Mouse (Mus musculus): ENCODE data around the gene Mbd3.

The Mbd3 gene

DNA sequence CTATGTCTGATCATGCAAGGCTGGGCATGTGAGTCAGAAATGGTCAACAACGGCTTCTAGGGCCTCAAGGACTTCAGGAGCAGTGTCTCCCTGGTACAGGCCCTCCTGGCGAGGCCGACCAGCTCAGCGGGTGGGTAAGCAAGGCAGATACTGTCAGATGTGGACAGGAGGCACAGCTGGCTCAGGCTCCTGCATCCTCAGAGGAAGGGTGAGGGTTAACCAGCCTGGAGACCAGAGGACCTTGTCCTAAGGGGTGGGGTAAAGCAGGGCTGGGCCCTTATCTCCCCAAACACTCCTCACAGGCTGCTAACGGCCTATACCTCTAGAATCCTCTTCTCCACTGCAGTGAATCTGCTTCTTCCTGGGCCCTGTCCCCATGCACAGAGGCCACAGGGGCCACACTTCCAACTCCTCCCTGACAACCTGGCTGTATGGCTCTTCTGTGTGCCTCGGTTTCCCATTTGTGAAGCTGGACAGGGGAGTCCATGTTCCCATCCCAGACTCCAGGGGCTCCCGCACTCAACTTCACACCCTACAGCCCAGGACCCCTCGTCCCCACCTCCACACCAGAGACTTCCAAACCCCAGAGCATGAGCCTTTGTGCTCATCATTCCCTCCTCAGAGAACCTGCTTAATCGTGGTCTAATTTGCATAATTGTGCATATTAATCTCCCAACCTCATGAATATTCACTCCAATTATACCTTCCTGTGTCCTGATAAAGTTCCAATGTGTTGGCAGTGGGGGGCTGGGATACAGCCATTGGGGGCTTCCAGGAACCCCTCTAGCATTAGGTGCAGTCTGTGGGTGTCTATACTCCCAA lies 22.5 kb upstream of the Mbd3 start:
- DNase-seq: no peak

GRCm38 (mm10) chr10:80421208-80421607 lies 21.9 kb upstream of the Mbd3 start:
- no peak for DNase-seq

DNA sequence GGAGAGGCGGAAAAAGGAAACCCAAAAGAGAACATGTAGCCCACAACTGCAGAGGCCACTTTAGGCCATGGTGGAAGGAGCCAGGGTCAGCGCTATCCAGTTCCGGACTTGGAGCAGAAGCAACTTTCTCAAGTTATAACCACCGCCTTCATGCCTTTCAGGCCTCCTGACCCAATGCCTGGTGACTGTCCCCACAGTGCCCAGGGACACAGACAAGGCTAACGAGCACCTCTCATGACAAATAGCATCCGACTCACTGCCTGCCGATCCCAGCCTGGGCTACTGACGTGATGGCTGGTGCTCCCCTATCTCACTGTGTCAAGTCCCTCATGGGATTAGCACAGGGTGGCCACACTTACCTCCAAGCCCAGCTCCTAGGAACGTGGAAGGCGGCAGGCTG lies 21.4 kb upstream of the Mbd3 start:
- no peak for DNase-seq

DNA sequence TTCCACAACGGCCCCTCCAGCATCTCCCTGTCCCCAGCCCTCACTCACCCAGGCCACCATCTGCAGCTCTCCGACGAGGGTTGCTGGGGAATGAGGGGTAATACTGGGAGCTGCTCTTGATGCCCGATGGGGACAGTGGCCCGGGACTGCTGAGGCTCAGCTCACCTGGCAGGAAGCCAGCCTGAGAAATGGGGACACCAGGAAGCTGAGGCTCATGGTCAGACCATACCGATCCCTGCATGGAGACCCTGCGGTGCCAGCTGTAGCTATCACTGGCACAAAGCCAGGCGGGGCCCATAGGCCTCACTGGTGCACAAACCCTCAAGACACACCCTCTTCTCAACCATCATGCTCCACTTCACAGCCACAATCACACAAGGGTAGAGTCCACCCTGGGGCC lies 20.1 kb upstream of the Mbd3 start:
- peak; percentile 62 for DNase-seq

DNA sequence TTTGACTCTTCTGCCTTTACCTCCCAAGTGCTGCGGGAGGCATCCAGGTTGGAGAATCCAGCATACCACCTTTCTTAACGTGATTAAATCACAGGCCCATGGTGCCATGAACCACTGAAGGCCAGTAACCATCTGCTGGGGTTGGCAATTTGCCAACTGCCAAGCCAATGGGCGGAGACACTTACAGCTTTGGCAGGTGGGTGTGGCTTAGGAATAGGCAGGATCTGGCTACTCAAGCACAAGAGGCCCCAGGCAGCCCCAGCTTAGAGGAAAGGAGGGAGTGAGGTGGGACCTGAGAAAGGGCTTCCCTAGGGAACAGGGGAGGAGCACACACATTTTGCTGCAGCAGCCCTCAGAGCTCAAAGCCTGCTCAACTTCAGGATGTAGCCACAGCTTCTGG lies 19.0 kb upstream of the Mbd3 start:
- DNase-seq: peak; percentile 81

GRCm38 (mm10) chr10:80417841-80418240 lies 18.5 kb upstream of the Mbd3 start:
- no peak for DNase-seq

DNA sequence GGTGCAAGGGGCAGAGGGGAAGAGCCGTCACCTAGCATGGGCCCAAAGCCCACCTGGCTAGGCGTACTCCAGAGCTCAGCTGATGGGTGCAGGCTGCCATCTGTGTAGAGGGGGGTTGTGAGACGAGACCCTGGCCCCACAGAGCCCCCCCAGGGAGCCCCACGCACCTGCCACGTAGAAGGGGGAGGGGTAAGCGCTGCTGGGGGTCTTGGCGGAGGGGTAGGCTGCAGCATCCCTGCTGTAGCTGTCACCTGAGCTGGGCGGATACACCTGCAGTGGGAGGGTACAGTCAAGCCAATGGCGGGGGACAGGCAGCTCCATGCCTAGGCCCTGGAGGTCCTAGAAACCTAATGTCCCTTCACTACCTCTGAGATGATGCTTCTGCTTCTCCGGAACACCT lies 18.0 kb upstream of the Mbd3 start:
- no peak for DNase-seq

DNA sequence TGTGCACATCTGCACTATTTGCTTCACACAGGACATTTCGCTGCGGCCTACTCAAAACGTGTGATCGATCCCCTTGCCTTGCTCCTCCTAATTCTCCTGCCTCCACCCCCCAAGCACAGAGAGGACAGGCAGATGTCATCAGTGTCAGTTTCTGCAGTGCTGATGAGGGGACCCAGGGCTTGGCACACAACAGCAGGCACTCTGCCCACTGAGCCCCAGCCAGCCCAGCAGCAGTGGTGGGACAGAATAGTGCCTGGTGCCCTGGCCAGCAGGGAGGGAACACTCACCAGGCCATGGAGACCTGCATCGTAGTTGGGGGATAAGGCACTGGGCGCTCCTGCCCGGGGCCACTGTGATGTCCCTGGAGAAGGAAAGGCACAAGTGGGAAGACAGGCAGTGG lies 16.2 kb upstream of the Mbd3 start:
- no peak for DNase-seq

GRCm38 (mm10) chr10:80412656-80413541 lies 13.5 kb upstream of the Mbd3 start:
- DNase-seq: peak; percentile 84

- DNase-seq: no peak
These were observed 8.6 kb upstream of the Mbd3 start for GRCm38 (mm10) chr10:80407924-80408323.

DNA sequence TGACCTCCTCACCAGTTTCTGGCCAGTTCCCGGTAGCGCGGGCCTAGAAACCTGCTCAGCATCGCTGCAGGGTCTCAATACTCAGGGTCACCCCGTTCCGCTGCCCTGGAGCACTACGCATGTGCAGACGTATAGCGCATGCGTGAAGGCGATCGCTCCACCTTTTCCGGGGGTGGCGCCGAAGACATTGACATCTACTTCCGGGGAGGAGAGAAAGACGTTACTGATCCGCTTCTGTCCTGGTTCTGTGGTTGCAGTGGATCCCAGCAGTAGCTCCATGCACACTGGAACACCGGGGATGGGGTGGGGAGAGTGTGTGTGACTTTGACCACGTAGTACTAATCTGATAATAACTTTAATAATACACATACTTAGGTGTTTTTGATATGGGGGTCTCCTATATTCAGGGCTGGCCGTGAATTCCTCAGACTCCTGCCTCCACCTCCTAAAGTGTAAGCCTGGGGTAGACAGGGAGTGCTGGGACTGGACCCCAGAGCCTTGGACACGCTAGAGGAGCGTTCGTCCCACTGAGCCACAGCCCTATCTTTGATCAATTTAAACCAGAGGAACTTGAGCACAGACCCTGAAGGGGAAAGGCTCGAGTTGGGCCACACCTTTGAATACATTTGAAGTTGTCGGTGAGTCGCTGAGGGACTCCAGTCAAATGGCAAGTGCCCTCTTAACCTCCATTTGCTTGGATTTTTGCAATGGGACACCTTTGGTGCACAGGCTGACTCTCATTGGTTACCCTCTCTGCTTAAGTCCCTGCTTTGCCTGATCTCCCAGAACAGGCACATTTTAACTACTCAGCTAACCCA lies 7.5 kb upstream of the Mbd3 start, which contains the start of gene Uqcr11:
Uqcr11 (minus strand) TSS at position 147 of the 818 bp plus-strand sequence.
- peak; percentile 90 for DNase-seq

- DNase-seq: no peak
These were observed 6.3 kb upstream of the Mbd3 start for GRCm38 (mm10) chr10:80405481-80406173.

GRCm38 (mm10) chr10:80403044-80403692 lies 3.8 kb upstream of the Mbd3 start:
- DNase-seq: no peak

- DNase-seq: no peak
These were observed 1.4 kb upstream of the Mbd3 start for GRCm38 (mm10) chr10:80400704-80401161.

DNA sequence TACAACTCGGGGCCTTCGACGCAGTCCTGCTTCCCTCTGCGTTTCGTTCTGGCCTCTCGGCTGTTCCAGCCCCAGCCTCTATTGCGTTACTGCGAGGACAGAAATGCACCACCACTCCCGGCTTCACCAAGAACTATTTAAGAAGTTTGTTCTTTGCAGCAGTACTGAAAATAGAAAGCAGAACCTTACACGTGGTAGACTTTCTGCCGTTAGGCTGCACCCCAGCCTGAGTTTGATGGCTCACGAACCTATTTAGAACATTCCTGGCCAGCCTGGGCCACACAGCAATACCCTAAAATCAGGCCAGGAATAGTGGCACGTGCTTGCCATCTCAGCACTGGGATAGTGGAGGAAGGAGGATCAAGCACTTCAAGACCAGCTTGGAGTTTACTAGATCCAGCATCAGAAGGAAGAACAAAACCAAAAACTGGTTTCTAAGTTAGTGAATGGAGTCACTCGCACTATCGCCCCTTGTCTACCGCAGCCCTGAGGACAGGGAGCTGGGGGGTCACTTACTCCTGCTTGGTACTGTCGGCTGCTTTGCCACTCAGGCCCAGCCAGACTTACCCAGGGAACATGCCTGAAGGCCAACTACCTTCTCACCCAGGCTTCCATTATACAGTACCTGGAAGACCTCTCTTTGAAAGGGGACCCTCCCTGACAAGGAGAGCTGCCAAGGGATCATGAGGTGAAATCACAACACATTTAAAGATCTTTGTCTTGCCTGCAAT lies 788 bp upstream of the Mbd3 start:
- no peak for DNase-seq

DNA sequence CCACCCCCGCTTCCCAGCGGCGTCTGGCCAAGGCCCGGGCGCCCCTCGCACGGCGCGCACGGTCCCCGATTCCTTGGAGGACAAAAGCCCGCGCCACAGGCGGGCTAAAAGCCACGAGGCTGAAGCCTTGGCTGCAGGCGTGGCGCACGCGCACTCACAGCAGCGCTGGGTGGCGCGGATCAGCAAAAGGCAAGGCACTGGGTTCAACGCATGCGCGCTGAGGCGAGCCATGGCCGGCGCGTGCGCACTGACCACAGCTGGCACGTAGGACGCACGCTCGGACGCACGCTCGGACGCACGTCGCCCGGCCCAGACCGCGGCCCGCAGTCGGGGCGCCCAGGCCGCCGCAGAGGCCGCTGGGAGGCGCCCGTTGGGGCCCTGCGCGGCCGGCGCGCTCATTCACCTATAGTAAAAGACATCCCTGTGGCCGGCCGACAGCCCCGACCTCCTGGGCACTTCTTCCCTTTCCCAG lies 595 bp downstream of the Mbd3 start:
- DNase-seq: peak; percentile 99

- DNase-seq: no peak
These were observed 1.2 kb downstream of the Mbd3 start for GRCm38 (mm10) chr10:80398174-80398535.

GRCm38 (mm10) chr10:80397524-80398173 lies 1.7 kb downstream of the Mbd3 start:
- no peak for DNase-seq

- DNase-seq: no peak
These were observed 2.4 kb downstream of the Mbd3 start for GRCm38 (mm10) chr10:80396822-80397523.

Data from cerebellum, adult 11 months (tissue).